Mouse (Mus musculus) c-Kit-positive CD71-negative TER-119-negative erythroid progenitor cells, embryonic 14.5 days (primary cell): ENCODE measurements around the gene Gm5678.

Source experiments
- DNase-seq: peaks from one replicate; pipeline ENCODE4 v3.0.0-alpha.2; 2013; ENCODE audit warnings: low read depth

Gene Gm5678

GRCm38 (mm10) chr16:93627761-93628400, at the start of gene Gm5678:
Gene Gm5678 (plus strand): TSS chr16:93628097.
- DNase-seq, result no peak

- no peak for DNase-seq
Measured at GRCm38 (mm10) chr16:93578346-93579005, 49.4 kb upstream of the Gm5678 start.

GRCm38 (mm10) chr16:93581125-93581524, 46.8 kb upstream of the Gm5678 start:
- DNase-seq, result no peak

GRCm38 (mm10) chr16:93584976-93585702, 42.8 kb upstream of the Gm5678 start:
- DNase-seq, result no peak

GRCm38 (mm10) chr16:93585703-93586205, 42.1 kb upstream of the Gm5678 start:
- peak; percentile 34 for DNase-seq

GRCm38 (mm10) chr16:93586382-93586781, 41.5 kb upstream of the Gm5678 start:
- peak; percentile 49 for DNase-seq

GRCm38 (mm10) chr16:93588281-93588680, 39.6 kb upstream of the Gm5678 start:
- no peak for DNase-seq

GRCm38 (mm10) chr16:93590915-93591314, 37.0 kb upstream of the Gm5678 start:
- no peak for DNase-seq

- DNase-seq, result no peak
Measured at GRCm38 (mm10) chr16:93591450-93592430, 36.2 kb upstream of the Gm5678 start.

GRCm38 (mm10) chr16:93592711-93593110, 35.2 kb upstream of the Gm5678 start:
- DNase-seq, result no peak

- no peak for DNase-seq
Measured at GRCm38 (mm10) chr16:93593406-93593805, 34.5 kb upstream of the Gm5678 start.

- no peak for DNase-seq
Measured at GRCm38 (mm10) chr16:93594448-93594847, 33.4 kb upstream of the Gm5678 start.

- no peak for DNase-seq
Measured at GRCm38 (mm10) chr16:93595766-93596165, 32.1 kb upstream of the Gm5678 start.

GRCm38 (mm10) chr16:93596807-93597206, 31.1 kb upstream of the Gm5678 start:
- DNase-seq, result no peak

GRCm38 (mm10) chr16:93597551-93597950, 30.3 kb upstream of the Gm5678 start:
- no peak for DNase-seq

GRCm38 (mm10) chr16:93599461-93599860, 28.4 kb upstream of the Gm5678 start:
- DNase-seq, result no peak

GRCm38 (mm10) chr16:93603439-93604212, 24.3 kb upstream of the Gm5678 start, which contains the start of gene Setd4:
Gene Setd4 (minus strand): TSS chr16:93604063.
- DNase-seq, result peak; percentile 58

- no peak for DNase-seq
Measured at GRCm38 (mm10) chr16:93604481-93604969, 23.4 kb upstream of the Gm5678 start.

GRCm38 (mm10) chr16:93605553-93605952, 22.3 kb upstream of the Gm5678 start, which contains the start of gene Cbr1:
Gene Cbr1 (plus strand): TSS chr16:93605853.
- DNase-seq, result no peak

- DNase-seq, result no peak
Measured at GRCm38 (mm10) chr16:93606146-93606545, 21.8 kb upstream of the Gm5678 start.
